Mouse (Mus musculus) left cerebral cortex, postnatal 36 days (tissue): ENCODE measurements at regions not wholly inside any gene's neighbourhood (a gene's known extent, or its start where the extent isn't known, plus 50 kb on each side); places are given as distances from the start of the nearest gene placed in this dataset.

Experiments used
- DNase-seq, 2 experiments: peaks; one replicate each; pipeline ENCODE4 v3.0.0; 2021 to 2022; ENCODE audit warnings: low spot score in 2 of 2, mixed read lengths in 1 of 2
- intact Hi-C: fragments of 180-260 bp; cut with DNase I; formaldehyde crosslinking; loops from one replicate; pipeline ENCODE4 v1.15.1; 2025

GRCm38 (mm10) chr13:35435173-35435572 is 224.5 kb upstream of the Cdyl start:
- intact Hi-C loops, result no loop called here
- no peak for DNase-seq

- DNase-seq, result no peak
- intact Hi-C loops, result no loop called here
Observed at GRCm38 (mm10) chr13:35447661-35448060, 212.0 kb upstream of the Cdyl start.

DNA sequence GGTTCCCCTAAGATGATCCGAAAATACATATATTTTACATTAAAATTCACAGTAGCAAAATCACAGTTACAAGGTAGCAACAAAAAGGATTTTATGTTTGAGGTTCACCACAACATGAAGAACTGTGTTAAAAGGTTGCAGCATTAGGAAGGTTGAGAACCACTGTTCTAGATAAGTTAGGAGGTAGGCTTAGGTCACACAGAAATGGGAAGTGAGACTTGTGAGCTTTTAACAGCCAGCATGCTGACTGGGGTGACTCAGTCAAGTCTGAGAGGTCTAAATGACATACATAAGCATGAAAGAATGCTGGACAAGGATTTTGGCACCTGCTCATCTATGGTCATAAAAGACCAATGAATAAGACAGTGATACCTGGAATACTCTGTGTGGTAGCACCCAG is 207.2 kb upstream of the Cdyl start:
- DNase-seq, result no peak
- intact Hi-C loops, result no loop called here

DNA sequence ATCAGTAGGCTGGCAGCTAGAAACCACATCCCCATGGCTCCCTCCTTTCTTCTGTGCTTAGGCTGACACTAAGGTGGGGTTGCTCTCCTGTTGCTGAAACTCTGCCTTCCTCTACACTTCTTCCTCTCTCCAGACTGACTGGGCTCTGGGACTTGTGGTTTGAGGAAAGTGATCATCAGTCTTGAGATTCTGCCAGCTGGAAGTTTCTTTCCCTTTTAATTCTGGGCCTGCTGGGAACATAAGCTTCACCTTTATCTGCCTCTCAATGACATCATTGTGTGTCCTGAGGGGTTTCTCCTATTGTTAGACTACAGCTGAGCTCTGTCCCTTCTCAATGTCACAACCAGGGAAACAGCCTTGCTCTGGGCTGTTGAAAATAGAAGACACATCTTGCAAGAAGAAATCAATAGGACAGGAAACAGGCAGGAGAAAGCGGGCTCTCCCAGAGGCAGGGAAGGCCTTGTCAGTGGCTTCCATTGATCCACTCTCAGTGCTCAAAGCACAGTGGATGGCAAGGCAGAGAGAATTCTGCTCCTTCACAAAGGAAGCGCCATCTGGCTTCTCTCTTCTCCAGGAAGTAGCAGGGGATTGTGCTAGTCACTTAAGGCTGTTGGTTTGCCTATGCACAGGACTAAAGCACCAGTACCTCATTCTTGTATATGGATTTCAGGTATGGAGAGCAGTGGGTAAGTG is 206.3 kb upstream of the Cdyl start:
- DNase-seq, result no peak
- intact Hi-C loops, result no loop called here

DNA sequence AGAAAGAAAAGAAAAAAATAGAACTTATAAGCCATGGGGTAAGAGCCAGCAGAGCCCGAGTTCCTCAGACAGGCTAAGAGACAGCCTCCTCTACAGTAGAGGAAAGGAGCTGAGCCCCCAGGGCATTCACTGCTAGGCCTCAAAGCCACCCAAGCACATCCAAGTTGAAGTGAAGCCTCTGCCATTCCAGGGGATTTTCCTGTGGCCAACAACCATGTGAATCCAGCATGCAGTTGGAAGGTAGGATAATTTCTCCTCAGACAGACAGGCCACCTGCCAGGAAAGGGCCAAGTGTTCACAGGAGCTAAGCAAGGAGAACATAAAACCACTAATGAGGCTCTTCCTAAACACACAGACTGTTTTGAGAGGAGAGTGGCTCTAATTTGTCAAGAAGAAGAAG is 199.6 kb upstream of the Cdyl start:
- intact Hi-C loops, result no loop called here
- DNase-seq, result no peak

DNA sequence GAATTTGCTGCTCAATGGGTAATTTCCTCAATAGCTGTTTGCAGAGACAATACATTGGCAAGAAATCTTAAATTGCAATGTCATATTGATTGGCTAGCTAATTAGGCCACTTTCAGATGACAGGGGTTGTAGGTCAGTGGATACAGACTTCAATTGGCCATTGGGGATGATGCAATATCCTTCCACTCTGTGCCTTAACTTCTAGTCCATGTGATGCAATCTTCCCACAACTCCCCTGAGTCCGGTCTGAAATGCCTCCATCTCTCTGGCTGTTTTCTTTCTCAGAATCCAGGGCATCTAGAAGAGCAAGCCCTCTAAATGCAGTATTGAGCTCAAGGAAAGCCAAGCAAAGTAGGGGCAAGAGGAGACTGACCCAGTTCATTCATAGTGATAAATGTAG is 196.4 kb upstream of the Cdyl start:
- no peak for DNase-seq
- intact Hi-C loops, result no loop called here

- DNase-seq, result no peak
- intact Hi-C loops, result no loop called here
Observed at GRCm38 (mm10) chr13:35463850-35464249, 195.8 kb upstream of the Cdyl start.

GRCm38 (mm10) chr13:35469361-35470198 is 190.1 kb upstream of the Cdyl start:
- intact Hi-C loops, result no loop called here

DNA sequence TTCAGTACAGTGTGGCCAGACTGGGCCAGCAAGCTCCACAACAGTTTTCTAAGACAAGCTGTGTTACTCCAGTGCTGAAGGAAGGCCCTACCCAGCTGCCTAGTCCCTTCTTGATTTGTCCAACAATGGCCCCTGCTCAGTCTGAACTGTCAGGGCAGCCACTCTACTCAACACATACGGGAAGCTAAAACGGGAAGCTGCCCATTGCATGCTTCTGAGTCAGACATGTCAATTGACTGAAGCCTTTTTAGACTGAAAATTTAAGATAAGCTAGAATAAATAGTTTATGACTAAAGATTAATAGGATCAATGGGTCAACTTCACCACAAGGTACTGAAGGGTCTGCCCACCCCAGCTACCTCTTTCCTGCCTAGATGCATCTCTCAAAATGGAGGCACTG is 181.4 kb upstream of the Cdyl start:
- intact Hi-C loops, result no loop called here
- no peak for DNase-seq

More at GRCm38 (mm10) chr13:35469361-35470198, 190.1 kb upstream of the Cdyl start:
- DNase-seq, result peak in 1 of 2 experiments; percentile 11

DNA sequence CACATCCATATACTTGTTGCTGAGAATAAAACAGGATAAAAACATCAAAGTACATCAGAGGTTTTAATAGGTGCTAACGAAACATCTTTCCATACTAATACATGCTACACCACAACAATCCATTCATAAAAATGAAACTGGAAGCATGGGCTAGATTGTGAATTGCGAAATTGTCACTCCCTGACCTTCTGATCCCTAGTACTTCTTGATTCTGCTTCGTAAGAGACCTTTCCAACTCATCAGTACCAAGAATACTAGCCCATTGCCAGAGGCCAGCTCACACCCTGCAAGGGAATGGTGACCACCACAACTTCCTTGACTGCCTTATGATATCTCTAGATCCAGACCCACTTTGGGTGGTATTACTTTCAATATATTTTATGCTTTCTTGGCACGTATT is 177.3 kb upstream of the Cdyl start:
- no peak for DNase-seq
- intact Hi-C loops, result no loop called here

DNA sequence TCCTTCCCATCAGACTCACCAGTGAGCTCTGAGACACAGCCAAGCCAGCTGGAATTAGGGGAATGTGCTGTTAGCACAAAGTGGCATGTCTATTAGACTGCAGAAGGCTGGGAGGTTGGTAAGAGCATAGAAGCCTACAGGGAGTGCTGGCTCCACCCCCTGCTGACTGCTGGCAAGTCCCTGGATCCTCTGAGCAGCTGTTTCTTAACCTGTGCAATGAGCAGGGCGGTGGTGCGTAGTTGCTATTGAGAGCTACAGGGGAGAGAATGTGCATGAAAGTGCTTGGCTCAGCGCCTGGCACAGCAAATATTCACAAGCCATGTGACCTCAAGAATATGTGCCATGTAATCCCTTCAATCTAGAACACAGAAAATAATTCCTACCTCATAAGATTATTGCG is 173.5 kb upstream of the Cdyl start:
- DNase-seq, result no peak
- intact Hi-C loops, result no loop called here

- intact Hi-C loops, result no loop called here
- DNase-seq, result no peak
Observed at GRCm38 (mm10) chr13:35499776-35500175, 159.9 kb upstream of the Cdyl start.

DNA sequence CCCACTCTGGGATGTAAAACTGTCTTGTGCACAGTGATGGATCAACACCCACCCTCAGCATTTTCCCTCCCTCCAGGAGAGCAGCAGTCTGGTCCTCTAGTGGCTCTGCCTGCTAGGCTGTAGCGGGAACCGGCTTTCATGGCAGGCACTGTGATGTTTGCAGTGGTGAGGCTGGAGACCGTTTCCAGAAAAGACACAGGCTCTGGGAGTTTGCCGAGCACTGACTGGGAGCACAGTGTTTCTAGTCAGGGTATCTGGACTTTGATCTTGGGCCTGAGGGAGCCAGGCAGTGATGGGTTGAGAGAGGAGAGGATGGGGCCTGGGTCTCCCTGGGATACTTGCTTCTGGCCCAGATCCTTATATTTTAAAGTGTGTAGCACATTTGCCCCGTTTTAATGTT is 158.7 kb upstream of the Cdyl start:
- intact Hi-C loops, result no loop called here
- DNase-seq, result peak; percentile 27 to 34

- intact Hi-C loops, result no loop called here
- DNase-seq, result peak; percentile 66
Observed at GRCm38 (mm10) chr13:35501351-35502146, 158.1 kb upstream of the Cdyl start.

- intact Hi-C loops, result no loop called here
- peak in 1 of 2 experiments; percentile 31 for DNase-seq
Observed at GRCm38 (mm10) chr13:35502147-35502522, 157.5 kb upstream of the Cdyl start.

DNA sequence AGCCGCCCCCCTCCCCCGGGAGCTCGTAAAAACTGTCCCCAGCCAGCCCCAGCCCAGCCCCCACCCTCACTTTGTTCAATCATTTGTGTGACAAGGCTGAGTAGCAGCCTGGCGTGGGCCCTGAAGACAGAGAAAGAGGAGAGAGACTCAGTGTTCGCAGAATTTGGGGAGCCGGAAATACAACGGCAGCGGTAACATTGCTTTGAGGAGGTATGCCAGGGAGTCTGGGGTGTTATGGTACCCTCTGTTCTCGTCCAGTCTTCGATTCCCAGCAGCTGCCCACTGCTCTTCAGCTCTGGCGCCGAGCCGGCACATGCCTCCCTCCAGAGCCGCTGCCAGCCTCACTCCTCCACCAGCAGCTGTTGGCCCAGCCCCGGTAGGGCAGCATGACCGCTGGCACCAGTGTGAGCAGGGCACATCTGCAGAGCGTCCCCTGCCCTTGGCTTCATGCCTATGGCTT is 156.2 kb upstream of the Cdyl start:
- intact Hi-C loops, result no loop called here

DNA sequence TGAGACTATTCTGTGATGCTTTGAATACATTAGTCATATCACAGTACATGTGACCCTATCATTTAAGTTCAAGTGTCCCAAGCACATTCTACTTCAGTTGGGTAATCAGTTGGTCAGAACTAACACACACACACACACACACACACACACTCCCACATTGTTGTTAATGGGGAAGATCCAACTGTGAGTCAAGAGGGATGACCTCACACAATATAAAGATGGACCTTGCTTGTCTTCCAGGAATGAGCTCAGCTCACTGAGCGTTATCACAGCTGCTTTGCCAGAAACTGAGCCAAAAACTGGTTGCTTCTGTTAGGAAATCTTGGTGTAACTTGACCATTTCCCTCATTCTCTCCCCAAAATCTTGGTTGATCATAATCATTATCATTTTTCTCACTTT is 152.4 kb upstream of the Cdyl start:
- DNase-seq, result no peak

More for the DNA sequence above, 156.2 kb upstream of the Cdyl start:
- DNase-seq, result peak; percentile 44 to 54

DNA sequence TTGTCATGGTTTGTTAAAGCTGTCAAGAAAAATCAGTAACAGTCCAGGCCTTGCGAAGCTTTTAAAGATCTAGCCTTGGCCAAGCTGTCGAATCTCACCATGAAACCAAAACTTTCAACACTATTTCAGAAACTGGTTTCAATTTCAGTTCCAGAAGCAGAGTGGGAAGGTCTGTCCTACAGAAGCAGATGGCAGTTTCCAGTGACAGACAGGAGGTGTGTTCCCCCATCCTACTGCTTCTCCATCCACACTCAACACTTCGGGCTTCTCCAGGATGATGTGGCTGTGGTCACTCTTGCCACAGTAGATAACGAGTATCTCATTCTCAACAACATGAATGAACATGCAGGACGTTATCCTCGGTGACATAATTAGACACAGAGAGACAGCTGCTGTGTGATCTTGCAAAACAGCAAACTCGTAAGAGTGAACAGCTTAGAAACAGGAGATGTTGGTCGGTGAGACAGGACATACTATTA is 147.6 kb upstream of the Cdyl start:
- DNase-seq, result peak; percentile 53 to 61
- intact Hi-C loops, result no loop called here

More for the DNA sequence above, 152.4 kb upstream of the Cdyl start:
- intact Hi-C loops, result no loop called here

- intact Hi-C loops, result no loop called here
- peak in 1 of 2 experiments; percentile 18 for DNase-seq
Observed at GRCm38 (mm10) chr13:35513120-35513519, 146.5 kb upstream of the Cdyl start.

- intact Hi-C loops, result no loop called here
- DNase-seq, result no peak
Observed at GRCm38 (mm10) chr13:35515291-35515690, 144.3 kb upstream of the Cdyl start.
